Mouse (Mus musculus) limb, embryonic 15.5 days (tissue): Measurements from ENCODE around the gene L3mbtl2. TPM values are rescaled to one million over a fixed set of nuclear protein-coding genes. Genes with fewer than 3 reads are reported as not detected.

ENCODE experiments used
- polyA plus RNA-seq: library from polyadenylated mRNA; unstranded; fragments of >200 nt; fragmentation: Nextera tagmentation; extraction: Ambion mirVana; gene quantifications from 2 replicates; pipeline ENCODE4 v1.2.1, GENCODE M21; 2015

The L3mbtl2 gene
- polyA plus RNA-seq, 1 experiment from 2014 or later, result 16.5 TPM

Other genes starting within 250 kb of the L3mbtl2 start
- 407 and 454 TPM in 2 replicates for gene Rbx1, start 197.6 kb upstream of the L3mbtl2 start, polyA plus RNA-seq
- gene Ep300, start 78.5 kb upstream of the L3mbtl2 start, polyA plus RNA-seq, result 16.3 and 18.6 TPM in 2 replicates
- 15.2 and 15.3 TPM in 2 replicates for gene Chadl, start 33.4 kb downstream of the L3mbtl2 start, polyA plus RNA-seq
- gene Zc3h7b, start 81.2 kb downstream of the L3mbtl2 start, polyA plus RNA-seq, result 28.7 and 28.9 TPM in 2 replicates
- 99.6 and 101 TPM in 2 replicates for gene Rangap1, start 81.6 kb downstream of the L3mbtl2 start, polyA plus RNA-seq
- gene Tef, start 138.5 kb downstream of the L3mbtl2 start, polyA plus RNA-seq, result 28.9 and 30.7 TPM in 2 replicates
- 29.8 and 32.1 TPM in 2 replicates for gene Tob2, start 194.9 kb downstream of the L3mbtl2 start, polyA plus RNA-seq
- 124 TPM in 2 replicates for gene Phf5a, start 208.0 kb downstream of the L3mbtl2 start, polyA plus RNA-seq
- 144 and 165 TPM in 2 replicates for gene Aco2, start 208.4 kb downstream of the L3mbtl2 start, polyA plus RNA-seq